Mouse (Mus musculus): ENCODE data around the gene G6pc.
"Not testable (repeated sequence)": the region's sequence is repeated elsewhere in the genome, so short reads cannot be mapped to it uniquely, and the experiment has no call there.

G6pc gene

DNA sequence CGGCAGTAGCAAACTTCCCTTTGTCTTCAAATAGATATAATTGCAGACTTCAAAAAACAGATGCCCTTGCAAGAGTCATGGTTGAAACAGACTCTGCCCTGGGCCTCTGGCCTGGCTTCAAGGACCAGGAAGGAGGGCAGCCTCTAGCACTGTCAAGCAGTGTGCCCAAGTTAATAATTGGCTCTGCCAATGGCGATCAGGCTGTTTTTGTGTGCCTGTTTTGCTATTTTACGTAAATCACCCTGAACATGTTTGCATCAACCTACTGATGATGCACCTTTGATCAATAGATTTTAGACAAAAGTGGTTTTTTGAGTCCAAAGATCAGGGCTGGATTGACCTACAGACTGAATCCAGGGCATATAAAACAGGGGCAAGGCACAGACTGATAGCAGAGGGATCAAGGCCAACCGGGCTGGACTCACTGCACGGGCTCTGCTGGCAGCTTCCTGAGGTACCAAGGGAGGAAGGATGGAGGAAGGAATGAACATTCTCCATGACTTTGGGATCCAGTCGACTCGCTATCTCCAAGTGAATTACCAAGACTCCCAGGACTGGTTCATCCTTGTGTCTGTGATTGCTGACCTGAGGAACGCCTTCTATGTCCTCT, at the start of gene G6pc:
Gene G6pc (plus strand): TSS at position 236 of the 610 bp plus-strand sequence.
- DNase-seq: no peak

DNA sequence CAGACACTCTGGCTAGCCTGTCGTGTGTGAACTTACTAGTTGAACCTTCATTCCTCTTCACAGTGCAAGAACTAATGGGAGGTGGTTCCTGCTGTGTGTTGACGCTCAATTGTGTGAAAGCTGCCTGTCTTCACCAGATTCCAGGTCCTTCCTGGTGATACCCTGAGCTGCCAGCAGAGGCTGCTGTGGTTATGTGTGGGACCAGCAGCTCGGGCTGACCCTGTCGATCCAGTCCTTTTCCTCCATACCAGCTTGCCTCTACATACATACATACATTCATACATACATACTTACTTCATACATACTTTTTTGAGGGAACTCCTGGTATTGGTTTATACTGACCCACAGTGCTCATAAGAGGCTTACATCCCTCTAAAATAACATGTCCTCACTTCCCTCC, 43.8 kb upstream of the G6pc start:
- DNase-seq: peak; percentile 76 to 85

DNA sequence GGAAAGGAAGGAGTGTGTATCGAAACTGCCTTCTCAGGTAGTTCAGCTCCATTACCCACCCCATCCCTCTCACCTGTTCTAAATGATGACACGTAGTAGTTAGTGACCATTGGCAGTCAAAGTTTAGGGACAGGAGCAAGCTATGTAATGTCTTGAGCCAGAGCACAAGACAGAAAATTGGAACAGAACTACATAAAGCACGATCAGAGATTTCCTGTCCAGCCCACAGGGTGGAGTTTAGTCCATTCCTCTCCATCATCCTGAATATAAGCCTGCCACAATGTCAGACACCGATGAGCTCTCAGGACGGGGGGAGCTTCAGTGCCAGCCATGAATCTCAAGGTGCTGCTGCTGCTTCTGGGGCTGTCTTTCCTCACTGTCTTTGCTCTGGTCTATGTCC, 42.6 kb upstream of the G6pc start, which contains the start of gene Aoc2:
Gene Aoc2 (plus strand): TSS at position 301 of the 400 bp plus-strand sequence.
- no peak for DNase-seq

DNA sequence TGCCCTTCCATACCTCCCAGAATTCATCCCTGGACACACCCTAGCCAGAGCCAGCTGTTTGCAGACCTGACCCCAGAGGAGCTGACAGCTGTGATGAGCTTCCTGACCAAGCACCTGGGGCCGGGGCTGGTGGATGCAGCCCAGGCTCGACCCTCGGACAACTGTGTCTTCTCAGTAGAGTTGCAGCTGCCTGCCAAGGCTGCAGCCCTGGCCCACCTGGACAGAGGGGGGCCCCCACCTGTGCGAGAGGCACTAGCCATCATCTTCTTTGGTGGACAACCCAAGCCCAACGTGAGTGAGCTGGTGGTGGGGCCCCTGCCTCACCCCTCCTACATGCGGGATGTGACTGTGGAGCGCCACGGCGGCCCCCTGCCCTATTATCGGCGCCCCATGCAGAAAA, 42.2 kb upstream of the G6pc start:
- DNase-seq: not testable (repeated sequence)

DNA sequence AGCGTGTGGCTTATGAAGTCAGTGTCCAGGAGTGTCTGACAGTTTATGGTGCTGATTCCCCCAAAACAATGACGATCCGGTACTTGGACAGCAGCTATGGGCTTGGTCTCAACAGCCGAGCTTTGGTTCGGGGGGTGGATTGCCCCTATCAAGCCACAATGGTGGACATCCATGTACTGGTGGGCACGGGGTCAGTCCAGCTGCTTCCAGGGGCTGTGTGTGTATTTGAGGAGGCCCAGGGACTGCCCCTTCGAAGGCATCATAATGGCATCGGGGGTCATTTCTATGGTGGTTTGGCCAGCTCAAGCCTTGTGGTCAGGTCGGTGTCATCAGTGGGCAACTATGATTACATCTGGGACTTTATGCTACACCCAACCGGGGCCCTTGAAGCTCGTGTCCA, 41.2 kb upstream of the G6pc start:
- DNase-seq: no peak

DNA sequence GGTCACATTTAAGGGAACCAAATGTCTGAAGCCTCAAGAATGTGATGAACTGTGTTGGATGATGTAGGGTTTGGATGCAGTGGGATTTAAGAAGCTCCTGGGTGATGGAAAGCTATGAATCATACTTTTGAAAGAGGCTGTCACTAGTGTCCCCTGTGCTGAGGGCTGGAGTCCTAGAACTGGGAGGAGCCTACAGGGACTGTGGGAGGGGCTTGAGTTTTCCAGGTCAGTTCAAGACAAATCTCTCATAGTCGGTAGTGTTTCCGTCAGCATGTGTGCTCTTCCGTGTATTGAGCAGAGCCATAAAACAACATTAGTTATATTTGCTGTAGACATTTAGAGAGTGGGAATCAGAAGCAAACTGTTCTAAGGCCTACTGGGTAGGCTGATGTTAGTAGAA, 40.0 kb upstream of the G6pc start:
- no peak for DNase-seq

DNA sequence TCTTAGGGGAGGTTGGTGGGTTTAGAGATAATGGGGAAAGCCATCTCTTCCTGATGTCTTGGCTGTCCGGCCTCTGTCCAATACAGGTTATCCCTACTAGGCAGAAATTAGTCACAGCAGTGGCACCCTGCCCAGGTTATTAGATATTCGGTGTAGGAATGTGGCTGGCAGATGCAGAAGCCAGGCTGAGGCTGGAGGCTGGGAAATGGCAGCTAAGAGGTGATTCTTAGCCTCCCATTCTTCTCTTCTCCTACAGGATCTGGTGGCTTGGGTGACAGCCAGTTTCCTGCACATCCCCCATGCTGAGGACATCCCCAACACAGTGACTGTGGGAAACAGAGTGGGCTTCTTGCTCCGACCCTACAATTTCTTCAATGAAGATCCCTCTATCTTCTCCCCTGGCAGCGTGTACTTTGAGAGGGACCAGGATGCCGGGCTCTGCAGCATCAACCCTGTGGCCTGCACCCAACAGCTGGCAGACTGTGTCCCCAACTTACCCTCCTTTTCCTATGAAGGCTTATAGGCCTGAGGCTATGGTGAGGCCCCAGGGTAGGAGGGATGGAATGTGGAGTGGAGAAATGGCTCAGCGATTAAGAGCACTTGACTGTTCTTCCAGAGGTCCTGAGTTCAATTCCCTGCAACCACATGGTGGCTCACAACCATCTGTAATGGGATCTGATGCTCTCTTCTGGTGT, 38.3 kb upstream of the G6pc start:
- peak in 1 of 2 experiments; percentile 52 for DNase-seq

DNA sequence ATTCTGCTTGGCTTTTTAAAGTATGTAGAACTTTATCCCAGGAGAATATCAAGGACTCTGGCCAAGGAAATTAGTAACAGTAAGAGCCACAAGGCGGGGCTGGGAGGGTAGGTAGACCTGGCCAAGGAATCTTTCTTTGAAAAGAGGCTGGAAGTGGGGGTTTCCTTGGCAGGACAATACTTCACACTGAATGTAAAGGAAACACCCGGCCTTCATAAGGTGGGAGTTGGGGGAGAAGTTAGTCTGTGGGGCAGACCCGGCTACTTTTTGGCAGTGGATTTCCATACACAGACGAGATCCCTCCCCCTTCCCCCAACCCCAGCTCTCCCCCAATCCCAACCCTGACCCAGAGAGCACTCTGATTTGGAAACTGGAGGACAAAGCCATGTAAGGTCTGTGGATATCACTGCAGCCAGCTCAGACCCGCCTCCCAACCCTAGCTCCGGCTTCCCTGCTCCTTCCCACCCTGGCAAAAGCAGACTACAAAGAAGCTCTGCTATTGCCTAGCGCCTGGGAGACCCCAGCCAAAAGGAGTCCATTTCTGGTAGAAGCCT, 36.9 kb upstream of the G6pc start, which contains the start of gene Aoc3:
Gene Aoc3 (plus strand): TSS at position 235 of the 554 bp plus-strand sequence.
- no peak for DNase-seq

DNA sequence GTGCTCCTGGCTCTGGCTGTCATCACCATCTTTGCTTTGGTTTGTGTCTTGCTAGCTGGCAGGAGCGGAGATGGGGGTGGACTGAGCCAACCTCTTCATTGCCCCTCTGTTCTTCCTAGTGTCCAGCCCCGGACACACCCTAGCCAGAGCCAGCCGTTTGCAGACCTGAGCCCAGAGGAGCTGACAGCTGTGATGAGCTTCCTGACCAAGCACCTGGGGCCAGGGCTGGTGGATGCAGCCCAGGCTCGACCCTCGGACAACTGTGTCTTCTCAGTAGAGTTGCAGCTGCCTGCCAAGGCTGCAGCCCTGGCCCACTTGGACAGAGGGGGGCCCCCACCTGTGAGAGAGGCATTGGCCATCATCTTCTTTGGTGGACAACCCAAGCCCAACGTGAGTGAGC, 36.4 kb upstream of the G6pc start:
- not testable (repeated sequence) for DNase-seq

DNA sequence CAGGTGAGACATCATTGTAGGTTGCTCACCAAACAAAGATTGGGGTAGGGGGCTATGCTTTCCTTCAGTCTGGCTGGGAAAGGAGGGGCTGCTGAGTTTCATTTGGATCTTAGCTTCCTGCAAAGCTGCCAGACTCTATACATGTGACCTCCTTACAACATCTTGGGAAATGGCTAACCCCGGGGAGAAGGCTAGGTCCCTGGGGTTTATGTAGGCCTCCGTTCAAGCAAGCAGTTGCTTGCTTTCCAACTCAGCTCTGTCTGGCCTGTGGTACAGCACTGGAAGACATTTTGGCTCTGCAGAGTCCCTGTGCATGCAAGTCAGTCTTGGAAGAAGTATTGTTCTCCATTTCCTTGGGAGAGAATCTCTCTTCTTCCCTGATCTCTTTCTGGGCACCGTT, 34.8 kb upstream of the G6pc start:
- DNase-seq: no peak

DNA sequence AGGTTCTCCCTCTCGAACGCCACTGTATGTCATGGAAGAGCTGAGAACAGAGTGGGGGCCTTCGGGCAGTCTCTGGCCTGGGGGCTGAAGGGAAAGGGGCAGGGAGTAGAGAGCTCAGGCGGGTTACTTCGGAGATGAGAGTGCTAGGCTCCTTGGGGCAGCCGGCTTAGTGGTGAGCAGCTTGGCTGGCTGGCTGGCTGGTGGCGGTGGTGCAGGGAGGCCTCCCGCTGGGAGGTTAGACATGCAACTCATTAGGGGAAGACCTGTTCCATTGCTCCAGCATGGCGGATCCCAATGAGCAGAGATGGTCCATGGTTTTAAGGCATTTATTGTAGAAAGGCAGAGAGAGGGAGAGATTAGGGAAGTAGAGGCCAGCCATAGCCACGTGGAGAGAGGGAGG, 33.3 kb upstream of the G6pc start:
- no peak for DNase-seq

DNA sequence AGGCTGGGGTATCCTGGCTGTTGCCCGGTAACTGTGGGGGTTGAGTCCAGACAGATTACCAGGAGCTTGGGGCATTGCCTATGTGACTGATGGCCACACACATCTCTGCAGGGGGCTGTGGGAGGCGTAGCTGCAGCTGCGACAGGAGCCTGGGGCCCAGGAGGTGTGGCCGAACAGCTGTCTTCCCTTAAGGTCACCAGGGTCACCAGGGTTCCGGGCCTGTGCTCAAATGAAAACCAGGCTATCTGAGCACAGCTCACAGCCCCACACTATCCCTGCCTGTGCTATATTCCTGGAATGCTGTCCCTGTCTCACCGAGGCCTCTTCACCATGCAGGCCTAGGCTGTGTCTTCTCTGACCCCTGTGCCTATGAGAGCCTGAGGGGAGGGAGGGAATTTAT, 32.8 kb upstream of the G6pc start:
- no peak for DNase-seq

DNA sequence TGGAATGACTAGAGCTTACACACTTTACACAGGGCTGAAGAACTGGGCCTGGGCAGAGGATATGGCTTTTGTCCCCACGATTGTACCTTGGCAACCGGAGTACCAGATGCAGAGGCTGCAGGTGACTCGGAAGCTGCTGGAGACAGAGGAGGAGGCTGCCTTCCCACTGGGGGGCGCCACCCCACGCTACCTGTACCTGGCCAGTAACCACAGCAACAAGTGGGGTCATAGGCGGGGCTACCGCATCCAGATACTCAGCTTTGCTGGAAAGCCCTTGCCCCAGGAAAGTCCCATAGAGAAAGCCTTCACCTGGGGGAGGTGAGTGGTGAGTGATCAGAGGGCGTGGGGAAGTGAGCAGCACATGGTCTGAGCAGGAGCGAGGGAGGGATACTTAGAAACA, 31.7 kb upstream of the G6pc start:
- no peak for DNase-seq

DNA sequence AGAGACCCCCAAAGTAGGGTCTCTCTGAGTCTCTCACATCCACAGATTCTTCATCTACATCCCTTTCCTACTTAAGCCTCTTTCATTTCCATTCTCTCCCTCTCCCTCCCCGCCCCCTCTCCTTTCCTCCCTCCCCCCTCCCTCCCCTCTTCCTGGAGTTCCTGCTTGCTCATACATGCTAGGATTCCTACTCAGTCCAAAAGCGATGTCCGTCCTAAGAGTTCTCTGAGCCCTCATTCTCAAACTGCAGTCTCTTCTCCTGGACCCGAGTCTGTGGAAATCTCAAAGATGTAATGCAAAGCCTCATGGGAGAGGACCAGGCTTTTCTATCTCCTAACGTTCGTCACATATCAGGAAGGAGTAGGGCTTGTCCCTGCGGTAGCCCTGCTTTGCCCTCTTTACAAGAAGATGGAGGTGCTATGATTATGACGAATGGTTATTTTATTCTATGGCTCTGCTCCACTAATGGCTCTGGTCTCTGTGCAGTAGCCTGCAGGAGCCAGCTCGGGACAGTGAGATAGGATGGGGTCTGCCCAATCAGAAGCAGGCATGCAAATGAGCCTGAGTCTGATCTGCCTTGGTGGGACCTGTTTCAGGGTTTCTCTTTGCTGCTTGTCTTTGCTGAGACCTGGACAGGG, 29.1 kb upstream of the G6pc start:
- peak; percentile 47 to 53 for DNase-seq

DNA sequence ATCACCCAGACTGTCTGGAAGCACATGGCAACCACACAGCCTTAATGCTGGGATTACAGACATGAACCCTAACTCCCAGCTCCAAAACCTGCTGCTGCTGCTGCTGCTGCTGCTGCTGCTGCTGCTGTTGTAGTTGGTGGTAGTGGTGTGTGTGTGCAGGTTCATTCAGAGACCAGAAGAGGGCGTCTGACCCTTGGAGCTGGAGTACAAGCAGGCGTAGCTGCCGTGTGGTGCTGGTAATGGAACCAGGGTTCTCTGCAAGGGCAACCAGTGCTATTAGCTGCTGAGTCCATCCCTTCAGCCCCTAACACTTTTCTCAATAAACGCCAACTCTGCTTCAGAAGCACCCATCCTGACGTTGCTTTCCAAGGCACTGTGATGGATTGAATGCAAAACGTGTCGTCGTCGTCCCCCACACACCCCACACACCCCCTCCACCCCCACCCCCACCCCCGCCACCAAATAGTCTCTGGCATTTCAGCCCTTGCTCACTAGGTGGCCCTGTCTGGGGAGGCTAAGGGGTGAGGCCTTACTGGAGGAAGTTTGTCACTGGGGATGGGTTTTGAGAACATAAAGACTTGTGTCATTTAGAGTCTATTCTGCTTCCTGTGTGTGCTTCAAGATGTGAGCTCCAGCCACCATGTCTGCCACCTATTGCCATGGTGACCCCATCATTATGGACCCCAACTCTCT, 20.1 kb upstream of the G6pc start:
- DNase-seq: no peak

DNA sequence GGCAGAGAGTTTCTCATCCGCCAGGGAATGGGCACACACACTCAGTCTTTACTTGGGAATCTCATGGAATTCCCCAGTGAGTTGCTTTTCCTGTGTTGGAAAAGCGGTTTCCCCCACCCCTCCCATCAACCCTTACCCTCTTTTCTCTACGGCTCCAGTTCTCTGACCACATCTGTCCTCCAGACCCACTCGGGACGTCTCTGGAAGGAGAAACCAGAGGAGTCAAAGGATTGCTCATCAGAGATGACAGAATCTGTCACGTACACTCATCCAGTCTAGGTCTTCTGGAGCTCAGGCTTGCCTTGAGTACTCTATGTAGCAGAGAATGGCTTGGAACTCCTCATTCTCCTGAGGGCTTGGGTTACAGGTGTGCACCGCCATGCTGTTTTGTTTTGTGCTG, 18.6 kb upstream of the G6pc start:
- no peak for DNase-seq

DNA sequence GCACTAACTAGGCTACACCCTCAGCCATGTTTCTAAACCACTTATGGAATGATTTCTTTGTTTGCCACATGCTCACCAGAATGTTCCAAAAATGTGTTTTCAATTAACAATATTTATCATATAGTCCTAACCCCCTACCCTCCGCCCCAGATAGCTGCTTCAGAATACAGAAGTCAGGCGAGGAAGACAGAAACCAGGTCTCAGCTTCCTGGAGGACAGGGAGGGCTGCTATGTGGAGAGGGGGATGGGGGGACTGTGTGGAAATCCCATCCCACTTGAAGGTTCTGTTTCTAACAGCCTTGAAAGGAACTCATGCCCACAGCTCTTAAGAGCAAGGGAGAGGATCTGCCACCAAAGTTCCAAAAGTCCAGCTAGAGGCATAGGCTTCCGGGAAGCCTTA, 18.1 kb upstream of the G6pc start:
- DNase-seq: no peak

DNA sequence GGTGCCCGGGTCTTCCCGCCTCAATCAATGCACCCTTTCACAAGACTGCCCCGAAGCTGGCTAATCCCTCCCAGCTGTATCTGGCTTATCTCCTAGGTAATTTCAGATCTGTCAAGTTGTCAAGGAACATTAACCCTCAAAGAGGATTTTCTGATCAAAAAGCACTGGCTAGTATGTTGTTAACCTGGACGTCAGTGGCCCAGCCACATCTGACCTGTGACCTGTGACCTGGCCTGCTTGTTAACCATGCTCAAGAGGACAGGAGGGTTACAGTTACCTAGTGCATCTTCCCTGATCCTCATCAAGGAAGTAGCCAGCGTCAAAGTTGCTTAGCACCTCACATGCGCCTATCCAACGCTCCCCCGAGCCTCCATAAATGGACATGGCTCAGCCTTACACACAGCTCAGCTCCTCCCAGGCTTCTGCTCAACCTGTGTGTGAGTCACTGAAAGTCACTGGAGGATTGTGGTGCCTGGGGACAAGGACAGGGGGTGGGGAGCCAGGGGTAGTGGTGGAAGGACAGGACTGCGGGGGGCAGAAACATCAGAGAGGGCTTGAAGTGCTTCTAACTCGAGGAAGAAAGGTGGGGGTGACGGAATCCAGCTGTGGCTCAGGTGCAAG, 16.2 kb upstream of the G6pc start:
- DNase-seq: no peak

DNA sequence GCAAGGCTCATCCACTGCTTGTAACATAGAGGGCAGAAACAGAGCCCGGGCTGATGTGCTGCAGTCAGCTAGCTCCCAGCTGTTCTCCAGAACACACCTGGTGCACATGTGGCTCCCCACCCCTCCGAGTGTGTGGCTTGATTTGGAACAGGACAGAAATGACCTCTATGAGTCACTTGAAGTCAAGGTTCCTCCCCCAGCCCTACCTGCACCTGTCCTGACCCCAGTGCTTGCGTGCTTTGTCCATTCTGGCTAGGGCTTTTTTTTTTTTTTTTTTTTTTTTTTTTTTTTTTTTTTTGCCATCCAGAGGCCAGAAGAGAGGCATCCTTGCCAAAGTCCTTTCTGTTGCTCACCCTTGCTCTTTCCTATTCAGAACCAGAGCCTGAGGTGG, 15.6 kb upstream of the G6pc start:
- DNase-seq: no peak

DNA sequence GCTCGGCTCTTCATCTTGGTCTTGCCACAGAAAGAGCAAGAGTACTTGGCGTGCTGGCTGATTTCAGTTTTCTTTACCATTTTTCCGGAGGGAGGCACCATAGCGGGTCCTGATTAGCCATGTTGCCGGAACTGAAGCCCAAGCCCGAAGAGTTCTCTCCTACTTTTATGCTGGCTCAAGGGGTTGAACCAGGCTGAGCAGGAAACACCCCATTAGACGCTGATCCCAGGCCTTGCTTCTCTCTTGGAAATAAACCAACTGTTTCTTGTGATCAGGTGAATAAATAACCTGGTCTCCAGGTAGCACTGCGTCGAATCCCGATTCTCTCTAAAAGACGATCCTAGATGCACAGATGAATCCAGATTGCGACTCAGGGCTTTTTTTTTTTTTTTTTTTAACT, 13.9 kb upstream of the G6pc start:
- no peak for DNase-seq

DNA sequence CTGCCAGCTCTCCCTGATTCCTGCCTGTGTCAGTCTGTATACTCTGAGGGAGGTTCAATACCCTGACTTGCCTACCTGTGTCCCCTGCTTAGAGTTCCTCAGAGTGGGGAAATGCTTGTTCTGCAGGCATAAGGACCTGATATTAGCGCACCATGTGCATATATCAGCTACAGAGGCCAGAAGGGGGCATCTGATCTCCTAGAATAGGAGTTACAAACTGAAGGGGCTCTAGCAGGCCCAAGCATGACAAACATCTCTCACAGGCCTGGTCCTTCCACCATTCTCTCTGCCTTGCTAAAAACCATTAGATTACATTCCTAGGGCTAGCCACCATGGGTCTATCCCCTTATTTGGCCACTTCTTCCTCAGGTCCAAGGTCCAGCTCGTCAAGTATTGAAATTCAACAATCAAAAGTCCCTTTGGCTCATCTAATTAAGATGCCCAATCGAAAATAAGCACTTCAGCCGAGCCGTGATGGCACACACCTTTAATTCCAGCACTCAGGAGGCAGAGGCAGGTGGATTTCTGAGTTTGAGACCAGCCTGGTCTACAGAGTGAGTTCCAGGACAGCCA, 12.8 kb upstream of the G6pc start:
- no peak for DNase-seq

DNA sequence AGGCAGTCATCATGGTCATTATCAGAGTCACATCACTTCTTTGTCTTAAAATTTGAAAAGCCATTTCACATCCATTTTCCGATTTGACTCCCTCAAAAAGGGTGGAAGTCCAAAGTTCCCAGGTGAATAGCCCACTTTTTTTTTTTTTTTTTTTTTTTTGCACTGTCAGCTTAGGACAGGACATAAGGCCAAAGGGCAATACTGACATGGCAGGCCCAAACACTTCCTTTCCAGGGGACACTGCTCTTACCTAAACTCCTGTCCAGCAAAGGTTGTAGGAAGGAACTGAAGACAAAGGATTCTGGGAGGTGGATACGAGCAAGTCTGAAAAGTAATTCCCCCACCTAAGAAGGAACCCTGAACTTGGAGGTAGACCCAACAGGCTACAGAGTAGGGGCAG, 11.4 kb upstream of the G6pc start:
- no peak for DNase-seq
